Mouse (Mus musculus) layer of hippocampus, adult 9-11 months (tissue): Measurements from ENCODE around the gene Acsm5.

ENCODE experiments used
- DNase-seq: peaks from one replicate; pipeline ENCODE4 v3.0.0; 2022

Gene Acsm5

GRCm38 (mm10) chr7:119519163-119519562 lies at the start of gene Acsm5:
Acsm5 (plus strand) TSS chr7:119519463.
- no peak for DNase-seq

- DNase-seq: no peak
Observed at GRCm38 (mm10) chr7:119476500-119477389, 42.5 kb upstream of the Acsm5 start.

GRCm38 (mm10) chr7:119479256-119479655 lies 40.0 kb upstream of the Acsm5 start, which contains the start of gene Umod:
Umod (minus strand) TSS chr7:119479282.
- DNase-seq: no peak

- DNase-seq: no peak
Observed at GRCm38 (mm10) chr7:119484154-119484553, 35.1 kb upstream of the Acsm5 start.

- DNase-seq: no peak
Observed at GRCm38 (mm10) chr7:119486683-119487082, 32.6 kb upstream of the Acsm5 start.

GRCm38 (mm10) chr7:119490041-119490780 lies 29.1 kb upstream of the Acsm5 start:
- no peak for DNase-seq

- no peak for DNase-seq
Observed at GRCm38 (mm10) chr7:119511143-119511542, 8.1 kb upstream of the Acsm5 start.

GRCm38 (mm10) chr7:119513056-119513455 lies 6.2 kb upstream of the Acsm5 start:
- DNase-seq: peak; percentile 34

GRCm38 (mm10) chr7:119515492-119516271 lies 3.6 kb upstream of the Acsm5 start:
- DNase-seq: peak; percentile 22

- DNase-seq: no peak
Observed at GRCm38 (mm10) chr7:119516272-119516558, 3.0 kb upstream of the Acsm5 start.

GRCm38 (mm10) chr7:119519654-119520053 lies 391 bp downstream of the Acsm5 start:
- peak; percentile 64 for DNase-seq

GRCm38 (mm10) chr7:119521816-119522215 lies 2.6 kb downstream of the Acsm5 start:
- no peak for DNase-seq

GRCm38 (mm10) chr7:119522385-119522784 lies 3.1 kb downstream of the Acsm5 start:
- DNase-seq: no peak

GRCm38 (mm10) chr7:119523389-119523788 lies 4.1 kb downstream of the Acsm5 start, which contains the start of gene Pdilt:
Pdilt (minus strand) TSS chr7:119523489.
- no peak for DNase-seq

- DNase-seq: no peak
Observed at GRCm38 (mm10) chr7:119525881-119526281, 6.6 kb downstream of the Acsm5 start.

- DNase-seq: no peak
Observed at GRCm38 (mm10) chr7:119526486-119526885, 7.2 kb downstream of the Acsm5 start.

- no peak for DNase-seq
Observed at GRCm38 (mm10) chr7:119527135-119527534, 7.9 kb downstream of the Acsm5 start.

- DNase-seq: no peak
Observed at GRCm38 (mm10) chr7:119527548-119527947, 8.3 kb downstream of the Acsm5 start.

GRCm38 (mm10) chr7:119528617-119529016 lies 9.4 kb downstream of the Acsm5 start:
- no peak for DNase-seq

GRCm38 (mm10) chr7:119532924-119533323 lies 13.7 kb downstream of the Acsm5 start:
- no peak for DNase-seq

- no peak for DNase-seq
Observed at GRCm38 (mm10) chr7:119534389-119534788, 15.1 kb downstream of the Acsm5 start.

GRCm38 (mm10) chr7:119542445-119542844 lies 23.2 kb downstream of the Acsm5 start:
- no peak for DNase-seq

GRCm38 (mm10) chr7:119545572-119545971 lies 26.3 kb downstream of the Acsm5 start:
- no peak for DNase-seq
